Mouse (Mus musculus) gastrocnemius, adult 8-10 months (tissue): Measurements from ENCODE around the gene Il1f6. TPM values are rescaled to one million over a fixed set of nuclear protein-coding genes. Genes with fewer than 3 reads are reported as not detected.
"Not testable (repeated sequence)": the region's sequence is repeated elsewhere in the genome, so short reads cannot be mapped to it uniquely, and the experiment has no call there.

Experiments
- DNase-seq, 2 experiments: peaks; one replicate each; pipeline ENCODE4 v3.0.0; 2022; ENCODE audit warnings: low spot score in 2 of 2
- total RNA-seq, 4 experiments: library from RNA; stranded (reverse); gene quantifications; 2 replicates each; pipeline ENCODE4 v1.2.4; 2022

The Il1f6 gene
- total RNA-seq: not detected

- no peak for DNase-seq
Observed at GRCm38 (mm10) chr2:24215118-24215517, at the start of gene Il1f6. Gene Il1f6, plus strand, starts transcription at chr2:24215418.

GRCm38 (mm10) chr2:24181683-24182331 is 33.4 kb upstream of the Il1f6 start:
- not testable (repeated sequence) for DNase-seq

- DNase-seq: not testable (repeated sequence)
Observed at GRCm38 (mm10) chr2:24182423-24183147, 32.6 kb upstream of the Il1f6 start.

GRCm38 (mm10) chr2:24184092-24184491 is 31.1 kb upstream of the Il1f6 start:
- DNase-seq: not testable (repeated sequence)

- no peak for DNase-seq
Observed at GRCm38 (mm10) chr2:24186176-24186575, 29.0 kb upstream of the Il1f6 start, which contains the start of gene Il1f9. Gene Il1f9, plus strand, starts transcription at chr2:24186476.

- DNase-seq: no peak
Observed at GRCm38 (mm10) chr2:24187585-24187984, 27.6 kb upstream of the Il1f6 start.

GRCm38 (mm10) chr2:24188189-24188588 is 27.0 kb upstream of the Il1f6 start:
- no peak for DNase-seq

- DNase-seq: no peak
Observed at GRCm38 (mm10) chr2:24227191-24227590, 12.0 kb downstream of the Il1f6 start.

- DNase-seq: no peak
Observed at GRCm38 (mm10) chr2:24267503-24267902, 52.3 kb downstream of the Il1f6 start.

GRCm38 (mm10) chr2:24273619-24274018 is 58.4 kb downstream of the Il1f6 start:
- no peak for DNase-seq

- DNase-seq: no peak
Observed at GRCm38 (mm10) chr2:24275146-24275545, 59.9 kb downstream of the Il1f6 start.

Other genes with a start within 250 kb of the Il1f6 start
- gene Hnmt, start 166.0 kb upstream of the Il1f6 start, total RNA-seq: 1 to 10 TPM; 4.6 to 8.6 (median 7.1) TPM
- gene Tbpl2, start 118.8 kb upstream of the Il1f6 start, total RNA-seq: not detected
- not detected for gene Il1f8, start 62.3 kb upstream of the Il1f6 start, total RNA-seq
- gene Il1f9, start 28.9 kb upstream of the Il1f6 start, total RNA-seq: not detected
- not detected for gene Il1f5, start 61.5 kb downstream of the Il1f6 start, total RNA-seq
- gene Il1f10, start 75.8 kb downstream of the Il1f6 start, total RNA-seq: not detected
- not detected for gene Il1rn, start 121.4 kb downstream of the Il1f6 start, total RNA-seq
- 1 to 10 TPM in 2 of 4 experiments, under 1 TPM in 2; 0.07 to 1.1 (median 0.59) TPM for gene Psd4, start 152.2 kb downstream of the Il1f6 start, total RNA-seq